Mouse (Mus musculus) small intestine, adult 2 months (tissue): ENCODE results near the gene Arhgef3.

ENCODE experiments used
- CTCF ChIP-seq: fragments of 200-500 bp; IDR thresholded peaks from 2 replicates; pipeline ENCODE4 v1.5.1; 2012; ENCODE audit warnings: low read depth, mild to moderate bottlenecking, control low read depth, inconsistent platforms, low read length, moderate library complexity, mixed read lengths; ENCODE audit not compliant: insufficient replicate concordance, insufficient read length; ENCODE audit errors: extremely low read depth
- POLR2A ChIP-seq: fragments of 200-500 bp; IDR thresholded peaks from 2 replicates; pipeline ENCODE4 v1.6.1; 2012; ENCODE audit warnings: low read depth, mild to moderate bottlenecking, control low read depth, inconsistent platforms, low read length, moderate library complexity

- no peak for TF ChIP-seq POLR2A
- no peak for TF ChIP-seq CTCF
These were observed 227.8 kb downstream of the Arhgef3 start for GRCm38 (mm10) chr14:27342451-27342850.
